Mouse (Mus musculus) bone marrow macrophage, adult 2 months (primary cell): Measurements from ENCODE around the gene Rpl15.

Experiments used
- CTCF ChIP-seq: IDR thresholded peaks from 2 replicates; pipeline ENCODE4 v1.5.1; 2012; ENCODE audit warnings: low read depth, mild to moderate bottlenecking, low read length, moderate library complexity
- POLR2A ChIP-seq: IDR thresholded peaks from 2 replicates; pipeline ENCODE4 v1.6.1; 2012; ENCODE audit warnings: mild to moderate bottlenecking, low read depth, low read length, borderline replicate concordance

- TF ChIP-seq CTCF = no peak
- TF ChIP-seq POLR2A = no peak
These were observed 27.7 kb upstream of the Rpl15 start for GRCm38 (mm10) chr14:18298874-18299273.
